In the genomic region with DNA sequence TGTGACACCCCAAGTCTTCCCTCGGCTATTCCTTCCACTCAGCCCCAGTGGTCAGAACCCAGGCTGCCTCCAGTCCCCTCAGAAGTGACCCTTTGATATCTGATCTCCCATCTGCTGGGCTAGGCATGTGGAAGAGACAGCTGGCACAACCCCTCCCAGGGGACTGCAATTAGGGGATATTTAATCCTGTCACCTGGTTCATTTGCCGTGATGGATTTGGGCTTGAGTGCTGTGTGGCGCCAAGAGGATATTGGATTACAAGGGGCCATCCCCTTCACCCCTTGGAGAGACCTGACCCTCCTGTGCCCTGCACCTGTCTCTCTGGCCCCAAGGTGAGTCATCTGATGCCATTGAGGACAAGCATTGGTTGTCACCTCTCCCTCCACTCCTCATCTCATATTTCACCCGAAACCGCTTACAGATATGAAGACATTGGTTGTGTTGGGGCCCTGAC, we compare ENCODE assay signal across 19 mouse cellular contexts. TPM values are rescaled to one million over a fixed set of nuclear protein-coding genes. Genes with fewer than 3 reads are reported as not detected.
DNase-seq lines count a peak whose midpoint lies in the region; ATAC-seq lines count a peak whose summit lies in the region.
"Had no signal": no experiment of that assay in that cellular context is flagged by ENCODE, and none has a peak within 500 bp of the region (broad histone marks: within the 10 kb centered on the region; RNA-seq: fewer than 3 reads in every experiment).

A gene (plus strand): TSS at position 404 of the 454 bp plus-strand sequence.

- H3K4me1 ChIP-seq in kidney, embryonic 16.5 days (ENCODE audit: insufficient read depth, low read length) = 0 out of 2 replicates have a peak, but pooled peaks cover 4% of the 10 kb centered on the region
- H3K4me1 ChIP-seq in embryonic facial prominence, embryonic 15.5 days = no peaks in the 10 kb centered on the region
- peaks cover 4% of the 10 kb centered on the region; the same call in 1 of the 2 replicates for H3K4me1 ChIP-seq in neural tube, embryonic 11.5 days (ENCODE audit: control insufficient read depth, insufficient read depth, low read length)
- no peaks in the 10 kb centered on the region for H3K4me1 ChIP-seq in heart, embryonic 12.5 days (replicated peaks)
- H3K4me1 ChIP-seq: intestine, embryonic 15.5 days had no signal

- H3K4me2 ChIP-seq in kidney, embryonic 16.5 days (replicated peaks; ENCODE audit: low read depth, low read length) = no peak within 1 kb of the TSS
- H3K4me2 ChIP-seq in embryonic facial prominence, embryonic 15.5 days (replicated peaks) = no peak within 1 kb of the TSS
- H3K4me2 ChIP-seq in neural tube, embryonic 11.5 days (ENCODE audit: low read depth) = no peak within 1 kb of the TSS
- no peak within 1 kb of the TSS for H3K4me2 ChIP-seq in heart, embryonic 12.5 days
- H3K4me2 ChIP-seq: forebrain, embryonic 12.5 days; intestine, embryonic 15.5 days had no signal

- no peak within 1 kb of the TSS for H3K4me3 ChIP-seq in kidney, embryonic 16.5 days (ENCODE audit: low read length)
- H3K4me3 ChIP-seq in embryonic facial prominence, embryonic 15.5 days (replicated peaks) = no peak within 1 kb of the TSS
- H3K4me3 ChIP-seq in neural tube, embryonic 11.5 days (ENCODE audit: low read depth, low read length) = no peak within 1 kb of the TSS
- no peak within 1 kb of the TSS for H3K4me3 ChIP-seq in heart, embryonic 12.5 days
- H3K4me3 ChIP-seq: forebrain, embryonic 12.5 days; intestine, embryonic 15.5 days; layer of hippocampus, adult 2 months; myocyte had no signal

- no peak for DNase-seq in kidney, postnatal 36 days
- peak; percentile 76 for DNase-seq in embryo, embryonic 11 days
- DNase-seq in neural tube, embryonic 11.5 days (ENCODE audit: low spot score) = peak; percentile 37
- no peak for DNase-seq in T-cell, adult 2 months (ENCODE audit: low spot score)
- DNase-seq: adrenal gland, adult 2 months; gastrocnemius, postnatal 10 days; lung, postnatal 4 days; spleen, adult 18-20 months had no signal

- ATAC-seq in kidney, embryonic 16.5 days (ENCODE audit: low FRiP score, low TSS enrichment) = peak; percentile 89
- ATAC-seq in embryonic facial prominence, embryonic 15.5 days (ENCODE audit: insufficient number of reproducible peaks, low FRiP score, low TSS enrichment, low read depth) = peak; percentile 84
- ATAC-seq in neural tube, embryonic 11.5 days (ENCODE audit: insufficient read depth, low FRiP score, low TSS enrichment) = no peak
- ATAC-seq in heart, embryonic 12.5 days (ENCODE audit: insufficient number of reproducible peaks, low FRiP score) = no peak
- no peak for ATAC-seq in CD4-positive, CD25-positive, alpha-beta regulatory T cell, adult 4 months
- ATAC-seq: intestine, embryonic 15.5 days had no signal

- no peaks in the 10 kb centered on the region for H3K27me3 ChIP-seq in kidney, embryonic 16.5 days (ENCODE audit: insufficient read depth, low read length)
- no peaks in the 10 kb centered on the region for H3K27me3 ChIP-seq in embryonic facial prominence, embryonic 15.5 days
- H3K27me3 ChIP-seq in neural tube, embryonic 11.5 days (ENCODE audit: control insufficient read depth, insufficient read depth, low read length) = no peaks in the 10 kb centered on the region
- H3K27me3 ChIP-seq in heart, embryonic 12.5 days (replicated peaks) = no peaks in the 10 kb centered on the region; the same call in 1 of the 2 replicates
- H3K27me3 ChIP-seq: forebrain, embryonic 12.5 days; intestine, embryonic 15.5 days had no signal

- 8% methylated on average over 5 of the region's 5 CpGs for WGBS in kidney, embryonic 16.5 days
- WGBS in embryonic facial prominence, embryonic 15.5 days = 23% methylated on average over 5 of the region's 5 CpGs
- WGBS in neural tube, embryonic 11.5 days = 22% methylated on average over 5 of the region's 5 CpGs
- WGBS in heart, embryonic 12.5 days = 52% methylated on average over 5 of the region's 5 CpGs

- H3K36me3 ChIP-seq in kidney, embryonic 16.5 days (ENCODE audit: insufficient read depth, low read length) = no peaks in the 10 kb centered on the region
- H3K36me3 ChIP-seq in embryonic facial prominence, embryonic 15.5 days = no peaks in the 10 kb centered on the region
- H3K36me3 ChIP-seq in neural tube, embryonic 11.5 days (ENCODE audit: control insufficient read depth, insufficient read depth, low read length) = no peaks in the 10 kb centered on the region
- no peaks in the 10 kb centered on the region for H3K36me3 ChIP-seq in heart, embryonic 12.5 days
- H3K36me3 ChIP-seq: forebrain, embryonic 12.5 days; intestine, embryonic 15.5 days had no signal

- no peak within 1 kb of the TSS for H3K27ac ChIP-seq in kidney, embryonic 16.5 days (ENCODE audit: low read length)
- H3K27ac ChIP-seq in embryonic facial prominence, embryonic 15.5 days (replicated peaks) = no peak within 1 kb of the TSS
- H3K27ac ChIP-seq in neural tube, embryonic 11.5 days (ENCODE audit: low read depth, low read length) = no peak within 1 kb of the TSS
- H3K27ac ChIP-seq in heart, embryonic 12.5 days (ENCODE audit: poor library complexity, severe bottlenecking) = no peak within 1 kb of the TSS
- H3K27ac ChIP-seq: forebrain, embryonic 12.5 days; intestine, embryonic 15.5 days; layer of hippocampus, adult 2 months; stomach, postnatal 0 days had no signal

- no peaks in the 10 kb centered on the region for H3K9me3 ChIP-seq in kidney, embryonic 16.5 days (ENCODE audit: low read length)
- no peaks in the 10 kb centered on the region for H3K9me3 ChIP-seq in embryonic facial prominence, embryonic 15.5 days (replicated peaks)
- no peaks in the 10 kb centered on the region for H3K9me3 ChIP-seq in neural tube, embryonic 11.5 days (ENCODE audit: control insufficient read depth, low read length)
- no peaks in the 10 kb centered on the region for H3K9me3 ChIP-seq in heart, embryonic 12.5 days (replicated peaks)
- H3K9me3 ChIP-seq: forebrain, embryonic 12.5 days; intestine, embryonic 15.5 days had no signal

- H3K9ac ChIP-seq in kidney, embryonic 16.5 days (replicated peaks; ENCODE audit: low read length) = no peak within 1 kb of the TSS
- H3K9ac ChIP-seq in embryonic facial prominence, embryonic 15.5 days = no peak within 1 kb of the TSS
- H3K9ac ChIP-seq in neural tube, embryonic 11.5 days (ENCODE audit: low read length) = no peak within 1 kb of the TSS
- no peak within 1 kb of the TSS for H3K9ac ChIP-seq in heart, embryonic 12.5 days
- H3K9ac ChIP-seq: forebrain, embryonic 12.5 days; intestine, embryonic 15.5 days had no signal

RNA-seq across cellular contexts. Expression of the gene that starts here (rescaled TPM):
- polyA plus RNA-seq in kidney, embryonic 16.5 days (2015; fragmentation: Nextera tagmentation; extraction: Ambion mirVana) = not detected in 2 replicates
- polyA plus RNA-seq in embryonic facial prominence, embryonic 15.5 days (2015; fragmentation: Nextera tagmentation; extraction: Ambion mirVana) = 0.22 TPM in 1 of 2 replicates, not detected in the other
- polyA plus RNA-seq in neural tube, embryonic 11.5 days (2014; fragmentation: Nextera tagmentation; extraction: Ambion mirVana) = not detected in 2 replicates
- not detected in 2 replicates for polyA plus RNA-seq in heart, embryonic 12.5 days (2016; fragmentation: Nextera tagmentation; extraction: Ambion mirVana)
- polyA plus RNA-seq in CD4-positive, CD25-positive, alpha-beta regulatory T cell, adult 4 months (2017; shearing (Covaris generic)) = not detected
- polyA plus RNA-seq: adrenal gland, adult 2 months; forebrain, embryonic 12.5 days; heart, embryonic 16.5 days; intestine, embryonic 15.5 days; liver, embryonic 16.5 days; myocyte; stomach, postnatal 0 days had no signal

Comparison
In these comparisons a context has a peak if more than half of its experiments do, and no peak if none do; other contexts are left out.
1. Peak in ATAC-seq in kidney, embryonic 16.5 days; RNA of the gene not detected or under 1 TPM.
2. Peak in ATAC-seq in embryonic facial prominence, embryonic 15.5 days; RNA of the gene not detected or under 1 TPM.
3. Peak in DNase-seq in neural tube, embryonic 11.5 days; RNA of the gene not detected or under 1 TPM.